22 mouse cellular contexts compared by ENCODE assay signal in the genomic region with DNA sequence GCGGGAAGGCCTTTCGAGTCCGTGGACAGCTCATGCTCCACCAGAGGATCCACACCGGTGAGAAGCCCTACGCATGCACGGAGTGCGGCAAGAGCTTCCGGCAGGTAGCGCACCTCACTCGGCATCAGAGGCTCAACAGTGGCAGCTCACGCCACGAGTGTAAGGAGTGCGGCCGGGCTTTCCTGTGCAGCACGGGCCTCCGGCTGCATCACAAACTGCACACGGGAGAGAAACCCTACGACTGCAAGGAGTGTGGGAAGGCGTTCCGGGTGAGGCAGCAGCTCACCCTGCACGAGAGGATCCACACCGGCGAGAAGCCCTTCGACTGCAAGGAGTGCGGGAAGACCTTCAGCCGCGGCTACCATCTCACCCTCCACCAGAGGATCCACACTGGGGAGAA. TPM values are rescaled to one million over a fixed set of nuclear protein-coding genes. Genes with fewer than 3 reads are reported as not detected.
DNase-seq lines count a peak whose midpoint lies in the region; ATAC-seq and TF ChIP-seq lines count a peak whose summit lies in the region.
"Had no signal": no experiment of that assay in that cellular context is flagged by ENCODE, and none has a peak within 500 bp of the region (broad histone marks: within the 10 kb centered on the region; RNA-seq: fewer than 3 reads in every experiment).

No protein-coding gene starts in this region.

- peaks cover 70% of the 10 kb centered on the region for H3K36me3 ChIP-seq in forebrain, embryonic 10.5 days (replicated peaks)
- peaks cover 70% of the 10 kb centered on the region for H3K36me3 ChIP-seq in forebrain, embryonic 15.5 days
- peaks cover 27% of the 10 kb centered on the region for H3K36me3 ChIP-seq in intestine, embryonic 15.5 days
- H3K36me3 ChIP-seq in intestine, embryonic 16.5 days (ENCODE audit: control insufficient read depth, insufficient read depth, low read length), result peaks cover 17% of the 10 kb centered on the region
- H3K36me3 ChIP-seq in testis, adult 2 months (ENCODE audit: control insufficient read depth, insufficient read depth, low read length), result no peaks in the 10 kb centered on the region
- H3K36me3 ChIP-seq in limb, embryonic 13.5 days, result peaks cover 70% of the 10 kb centered on the region

- H3K4me2 ChIP-seq in forebrain, embryonic 15.5 days (replicated peaks), result no peak overlapping the region
- H3K4me2 ChIP-seq in intestine, embryonic 15.5 days (replicated peaks), result no peak overlapping the region; the same call in 1 of the 2 replicates
- H3K4me2 ChIP-seq in intestine, embryonic 16.5 days (ENCODE audit: low read depth, low read length), result no peak overlapping the region
- H3K4me2 ChIP-seq in limb, embryonic 13.5 days (replicated peaks), result peak overlapping the region; percentile 25; the same call in 1 of the 2 replicates
- H3K4me2 ChIP-seq: hindbrain, embryonic 15.5 days; liver, embryonic 13.5 days had no signal

- peaks cover 27% of the 10 kb centered on the region for H3K9me3 ChIP-seq in forebrain, embryonic 10.5 days
- no peaks in the 10 kb centered on the region for H3K9me3 ChIP-seq in forebrain, embryonic 15.5 days
- H3K9me3 ChIP-seq in intestine, embryonic 15.5 days, result 0 out of 2 replicates have a peak, but pooled peaks cover 4% of the 10 kb centered on the region
- no peaks in the 10 kb centered on the region for H3K9me3 ChIP-seq in intestine, embryonic 16.5 days (ENCODE audit: control insufficient read depth, low read length)
- peaks cover 25% of the 10 kb centered on the region for H3K9me3 ChIP-seq in limb, embryonic 13.5 days
- H3K9me3 ChIP-seq: hindbrain, embryonic 15.5 days; liver, embryonic 13.5 days had no signal

- ATAC-seq in forebrain, embryonic 15.5 days (replicated peaks), result no peak
- ATAC-seq in intestine, embryonic 15.5 days, result no peak
- ATAC-seq in intestine, embryonic 16.5 days, result no peak
- no peak for ATAC-seq in limb, embryonic 13.5 days (ENCODE audit: low FRiP score, low read depth)
- ATAC-seq: forebrain, postnatal 0 days; lung, postnatal 0 days had no signal

- peak overlapping the region; percentile 14 for H3K4me3 ChIP-seq in forebrain, embryonic 10.5 days
- no peak overlapping the region for H3K4me3 ChIP-seq in forebrain, embryonic 15.5 days
- 0 out of 2 replicates have a peak overlapping the region, but pooled peaks have one; percentile 1 for H3K4me3 ChIP-seq in intestine, embryonic 15.5 days (replicated peaks)
- no peak overlapping the region for H3K4me3 ChIP-seq in intestine, embryonic 16.5 days (ENCODE audit: low read length)
- peak overlapping the region; percentile 59 for H3K4me3 ChIP-seq in testis, adult 2 months (ENCODE audit: control insufficient read depth, low read depth, low read length)
- 0 out of 2 replicates have a peak overlapping the region, but pooled peaks have one; percentile 1 for H3K4me3 ChIP-seq in limb, embryonic 13.5 days
- H3K4me3 ChIP-seq: erythroblast, embryonic 14.5 days; gastrocnemius, adult 2 months; hindbrain, embryonic 15.5 days; liver, embryonic 13.5 days had no signal

- no peak overlapping the region for H3K9ac ChIP-seq in forebrain, embryonic 15.5 days (replicated peaks)
- H3K9ac ChIP-seq in intestine, embryonic 15.5 days, result peak overlapping the region; percentile 10; the same call in 1 of the 2 replicates
- no peak overlapping the region for H3K9ac ChIP-seq in intestine, embryonic 16.5 days (ENCODE audit: low read depth, low read length)
- H3K9ac ChIP-seq in limb, embryonic 13.5 days, result no peak overlapping the region
- H3K9ac ChIP-seq: forebrain, postnatal 0 days; hindbrain, embryonic 15.5 days; liver, embryonic 13.5 days had no signal

- 0 out of 2 replicates have a peak, but pooled peaks cover 4% of the 10 kb centered on the region for H3K4me1 ChIP-seq in forebrain, embryonic 10.5 days
- no peaks in the 10 kb centered on the region for H3K4me1 ChIP-seq in forebrain, embryonic 15.5 days
- no peaks in the 10 kb centered on the region for H3K4me1 ChIP-seq in intestine, embryonic 15.5 days (replicated peaks)
- H3K4me1 ChIP-seq in intestine, embryonic 16.5 days (ENCODE audit: control insufficient read depth, insufficient read depth, low read length), result no peaks in the 10 kb centered on the region
- H3K4me1 ChIP-seq in testis, adult 2 months (ENCODE audit: control insufficient read depth, insufficient read depth, low read length), result peaks cover 12% of the 10 kb centered on the region
- H3K4me1 ChIP-seq in limb, embryonic 13.5 days, result no peaks in the 10 kb centered on the region
- H3K4me1 ChIP-seq: hindbrain, embryonic 15.5 days; liver, embryonic 13.5 days had no signal

- no peak for TF ChIP-seq CTCF in testis, adult 2 months (IDR thresholded peaks at IDR 0.05; ENCODE audit: control insufficient read depth, insufficient read depth, insufficient replicate concordance, low read depth, low read length)

- WGBS in forebrain, embryonic 10.5 days, result 30% methylated on average over 27 of the region's 27 CpGs
- WGBS in forebrain, embryonic 15.5 days, result 43% methylated on average over 27 of the region's 27 CpGs
- 39% methylated on average over 27 of the region's 27 CpGs for WGBS in intestine, embryonic 15.5 days
- WGBS in intestine, embryonic 16.5 days, result 44% methylated on average over 27 of the region's 27 CpGs
- WGBS in limb, embryonic 13.5 days, result 31% methylated on average over 27 of the region's 27 CpGs

- no peak overlapping the region for H3K27ac ChIP-seq in forebrain, embryonic 10.5 days
- H3K27ac ChIP-seq in forebrain, embryonic 15.5 days (replicated peaks), result no peak overlapping the region
- no peak overlapping the region for H3K27ac ChIP-seq in intestine, embryonic 15.5 days
- no peak overlapping the region for H3K27ac ChIP-seq in intestine, embryonic 16.5 days (ENCODE audit: low read length)
- H3K27ac ChIP-seq in testis, adult 2 months (ENCODE audit: control insufficient read depth, insufficient read depth, low read depth, low read length), result no peak overlapping the region
- no peak overlapping the region for H3K27ac ChIP-seq in limb, embryonic 13.5 days
- H3K27ac ChIP-seq: gastrocnemius, adult 2 months; hindbrain, embryonic 15.5 days; kidney, postnatal 0 days; liver, embryonic 13.5 days had no signal

- H3K27me3 ChIP-seq in forebrain, embryonic 10.5 days (ENCODE audit: poor library complexity, severe bottlenecking), result peaks cover 31% of the 10 kb centered on the region
- no peaks in the 10 kb centered on the region for H3K27me3 ChIP-seq in forebrain, embryonic 15.5 days
- 0 out of 2 replicates have a peak, but pooled peaks cover 2% of the 10 kb centered on the region for H3K27me3 ChIP-seq in intestine, embryonic 15.5 days (replicated peaks)
- no peaks in the 10 kb centered on the region for H3K27me3 ChIP-seq in intestine, embryonic 16.5 days (replicated peaks; ENCODE audit: control insufficient read depth, insufficient read depth, low read length)
- H3K27me3 ChIP-seq in testis, adult 2 months (ENCODE audit: control insufficient read depth, insufficient read depth, low read length), result 0 out of 2 replicates have a peak, but pooled peaks cover 2% of the 10 kb centered on the region
- peaks cover 18% of the 10 kb centered on the region for H3K27me3 ChIP-seq in limb, embryonic 13.5 days
- H3K27me3 ChIP-seq: hindbrain, embryonic 15.5 days had no signal

- DNase-seq in forebrain, embryonic 10.5 days (ENCODE audit: extremely low spot score, low spot score), result no peak
- no peak for DNase-seq in testis, postnatal 14 days (ENCODE audit: low spot score)
- DNase-seq in urinary bladder, adult 18-20 months (ENCODE audit: low spot score in 2 of 2), result no peak
- DNase-seq: adrenal gland, postnatal 14 days; cerebellum, adult 8-10 months; embryo, embryonic 11 days; forebrain, postnatal 0 days; gastrocnemius, adult 2 months; heart, adult 18-20 months; layer of hippocampus, adult 9-11 months; liver, embryonic 13.5 days; right cerebral cortex, adult 18-20 months; thymus, postnatal 25 days had no signal

- TF ChIP-seq POLR2A in testis, adult 2 months (IDR thresholded peaks at IDR 0.05; ENCODE audit: control insufficient read depth, low read depth, low read length), result no peak

RNA-seq across cellular contexts. Expression of a gene that starts 9.1 kb away (rescaled TPM):
- polyA plus RNA-seq in forebrain, embryonic 10.5 days (2016; fragmentation: Nextera tagmentation; extraction: Ambion mirVana), result 6.9 and 7.0 TPM in 2 replicates
- 17.1 and 17.3 TPM in 2 replicates for polyA plus RNA-seq in forebrain, embryonic 15.5 days (2015; fragmentation: Nextera tagmentation; extraction: Ambion mirVana)
- 3.7 and 4.2 TPM in 2 replicates for polyA plus RNA-seq in intestine, embryonic 15.5 days (2015; fragmentation: Nextera tagmentation; extraction: Ambion mirVana)
- polyA plus RNA-seq in intestine, embryonic 16.5 days (2015; fragmentation: Nextera tagmentation; extraction: Ambion mirVana), result 2.8 and 3.7 TPM in 2 replicates
- polyA plus RNA-seq in testis, adult 2 months (2012; rRNA removed), result 0.20 and 0.28 TPM in 2 replicates
- polyA plus RNA-seq in limb, embryonic 13.5 days (2015; fragmentation: Nextera tagmentation; extraction: Ambion mirVana), result 11.9 and 12.3 TPM in 2 replicates

RNA-seq across cellular contexts. Expression of a gene that starts 23.0 kb away (rescaled TPM):
- 11.6 and 13.2 TPM in 2 replicates for polyA plus RNA-seq in forebrain, embryonic 10.5 days (2016; fragmentation: Nextera tagmentation; extraction: Ambion mirVana)
- polyA plus RNA-seq in forebrain, embryonic 15.5 days (2015; fragmentation: Nextera tagmentation; extraction: Ambion mirVana), result 31.5 and 32.0 TPM in 2 replicates
- polyA plus RNA-seq in intestine, embryonic 15.5 days (2015; fragmentation: Nextera tagmentation; extraction: Ambion mirVana), result 9.9 and 10.0 TPM in 2 replicates
- polyA plus RNA-seq in intestine, embryonic 16.5 days (2015; fragmentation: Nextera tagmentation; extraction: Ambion mirVana), result 10.0 and 11.1 TPM in 2 replicates
- 0.68 and 0.81 TPM in 2 replicates for polyA plus RNA-seq in testis, adult 2 months (2012; rRNA removed)
- 16.1 and 17.3 TPM in 2 replicates for polyA plus RNA-seq in limb, embryonic 13.5 days (2015; fragmentation: Nextera tagmentation; extraction: Ambion mirVana)

RNA-seq across cellular contexts. Expression of a gene that starts 24.6 kb away (rescaled TPM):
- 11.6 and 11.8 TPM in 2 replicates for polyA plus RNA-seq in forebrain, embryonic 10.5 days (2016; fragmentation: Nextera tagmentation; extraction: Ambion mirVana)
- polyA plus RNA-seq in forebrain, embryonic 15.5 days (2015; fragmentation: Nextera tagmentation; extraction: Ambion mirVana), result 19.2 and 20.8 TPM in 2 replicates
- 10.1 and 10.3 TPM in 2 replicates for polyA plus RNA-seq in intestine, embryonic 15.5 days (2015; fragmentation: Nextera tagmentation; extraction: Ambion mirVana)
- polyA plus RNA-seq in intestine, embryonic 16.5 days (2015; fragmentation: Nextera tagmentation; extraction: Ambion mirVana), result 8.0 and 8.1 TPM in 2 replicates
- polyA plus RNA-seq in testis, adult 2 months (2012; rRNA removed), result 1.1 TPM in 2 replicates
- polyA plus RNA-seq in limb, embryonic 13.5 days (2015; fragmentation: Nextera tagmentation; extraction: Ambion mirVana), result 13.3 and 14.7 TPM in 2 replicates

Comparison
In these comparisons a context has a peak if more than half of its experiments do, and no peak if none do; other contexts are left out.
1. H3K4me3 ChIP-seq: peak in forebrain, embryonic 10.5 days (single experiment), intestine, embryonic 15.5 days (single experiment), testis, adult 2 months (single experiment) and limb, embryonic 13.5 days (single experiment); none in forebrain, embryonic 15.5 days (single experiment) and intestine, embryonic 16.5 days (single experiment).